In genomic region chr2:118526545-118526944, GRCm38 (mm10) we compare ENCODE assay signal across 26 mouse cellular contexts.
"Had no signal": no experiment of that assay in that cellular context is flagged by ENCODE, and none has a peak within 500 bp of the region (broad histone marks: within the 10 kb centered on the region; RNA-seq: fewer than 3 reads in every experiment).

No protein-coding gene starts in this region.

- H3K27me3 ChIP-seq: heart, embryonic 12.5 days; hindbrain, embryonic 12.5 days; intestine, embryonic 15.5 days; kidney, embryonic 15.5 days; limb, embryonic 13.5 days; limb, embryonic 15.5 days had no signal

- H3K9me3 ChIP-seq: heart, embryonic 10.5 days; heart, embryonic 12.5 days; hindbrain, embryonic 10.5 days; hindbrain, embryonic 12.5 days; intestine, embryonic 15.5 days; kidney, embryonic 15.5 days; limb, embryonic 13.5 days; limb, embryonic 15.5 days had no signal

- H3K4me3 ChIP-seq: gastrocnemius, adult 2 months; heart, embryonic 10.5 days; heart, embryonic 12.5 days; hindbrain, embryonic 10.5 days; hindbrain, embryonic 12.5 days; intestine, embryonic 15.5 days; kidney, embryonic 15.5 days; limb, embryonic 13.5 days; limb, embryonic 15.5 days had no signal

- H3K27ac ChIP-seq: gastrocnemius, adult 2 months; heart, embryonic 10.5 days; hindbrain, embryonic 12.5 days; hindbrain, embryonic 14.5 days; intestine, embryonic 15.5 days; kidney, embryonic 15.5 days; kidney, postnatal 0 days; limb, embryonic 13.5 days; limb, embryonic 15.5 days had no signal

- DNase-seq: gastrocnemius, adult 2 months; gastrocnemius, postnatal 10 days; gastrocnemius, postnatal 25 days; heart, adult 18-20 months; heart, postnatal 10 days; heart, postnatal 4 days; kidney, adult 18-20 months; kidney, adult 9 months; kidney, postnatal 14 days; kidney, postnatal 36 days; layer of hippocampus, adult 9-11 months; layer of hippocampus, postnatal 36 days; left cerebral cortex, postnatal 4 days had no signal

- H3K36me3 ChIP-seq: hindbrain, embryonic 12.5 days; intestine, embryonic 15.5 days; limb, embryonic 15.5 days had no signal

- ATAC-seq: hindbrain, embryonic 16.5 days; inflammation-experienced regulatory T-cells, adult 6 months; intestine, embryonic 15.5 days; intestine, postnatal 0 days had no signal

- H3K4me2 ChIP-seq: heart, embryonic 12.5 days; hindbrain, embryonic 12.5 days; hindbrain, embryonic 14.5 days; intestine, embryonic 15.5 days; kidney, embryonic 15.5 days; limb, embryonic 13.5 days; limb, embryonic 15.5 days had no signal

- H3K9ac ChIP-seq: heart, embryonic 12.5 days; hindbrain, embryonic 12.5 days; hindbrain, embryonic 14.5 days; intestine, embryonic 15.5 days; kidney, embryonic 15.5 days; limb, embryonic 13.5 days; limb, embryonic 15.5 days had no signal
